Mouse (Mus musculus) forebrain, embryonic 12.5 days (tissue): ENCODE results near the gene Ptpn6. TPM values are rescaled to one million over a fixed set of nuclear protein-coding genes. Genes with fewer than 3 reads are reported as not detected.

ENCODE experiments used
- ATAC-seq: fragments of 200-750 bp; cut with Nextera tagmentation; 2 replicates; pipeline ENCODE4 v1.8.0; 2017; ENCODE audit warnings: moderate TSS enrichment; ENCODE audit not compliant: low FRiP score
- H3K27ac ChIP-seq: fragments of 300-500 bp; sonication (generic); 2 replicates; pipeline ENCODE4 v1.5.1; 2016; ENCODE audit warnings: mild to moderate bottlenecking
- H3K27me3 ChIP-seq: fragments of 300-500 bp; sonication (generic); 2 replicates; pipeline ENCODE4 v1.6.1; 2016; ENCODE audit warnings: mild to moderate bottlenecking
- H3K36me3 ChIP-seq: fragments of 300-500 bp; sonication (generic); replicated peaks from 2 replicates; pipeline ENCODE4 v1.6.1; 2016; ENCODE audit warnings: mild to moderate bottlenecking
- H3K4me1 ChIP-seq: fragments of 300-500 bp; sonication (generic); 2 replicates; pipeline ENCODE4 v1.6.1; 2016
- H3K4me2 ChIP-seq: fragments of 300-500 bp; sonication (generic); 2 replicates; pipeline ENCODE4 v1.6.1; 2016; ENCODE audit warnings: mild to moderate bottlenecking, moderate library complexity
- H3K4me3 ChIP-seq: fragments of 300-500 bp; sonication (generic); replicated peaks from 2 replicates; pipeline ENCODE4 v1.5.1; 2016; ENCODE audit warnings: mild to moderate bottlenecking
- H3K9ac ChIP-seq: fragments of 300-500 bp; sonication (generic); 2 replicates; pipeline ENCODE4 v1.6.1; 2016; ENCODE audit warnings: mild to moderate bottlenecking
- H3K9me3 ChIP-seq: fragments of 300-500 bp; sonication (generic); 2 replicates; pipeline ENCODE4 v1.6.1; 2016
- WGBS: fragments of 180-500 bp; shearing (Covaris S2); methylation state at CpG from one replicate; pipeline ENCODE4 v1.1.7; 2016; 5-methylcytosine and 5-hydroxymethylcytosine counted together
- polyA plus RNA-seq: library from polyadenylated mRNA; unstranded; fragments of >200 nt; fragmentation: Nextera tagmentation; extraction: Ambion mirVana; gene quantifications from 2 replicates; pipeline ENCODE4 v1.2.1, GENCODE M21; 2016

Gene Ptpn6
- polyA plus RNA-seq: 5.4 and 6.1 TPM in 2 replicates

- Histone ChIP-seq H3K9me3 (no peaks in the 10 kb centered on the region), H3K4me3 (peak within 1 kb of the TSS; percentile 64; the same call in 1 of the 2 replicates), H3K36me3 (peaks cover 20% of the 10 kb centered on the region), H3K9ac (peak within 1 kb of the TSS; percentile 38; the same call in 1 of the 2 replicates), H3K27me3 (no peaks in the 10 kb centered on the region), H3K4me2 (peak within 1 kb of the TSS; percentile 75), H3K4me1 (peaks cover 30% of the 10 kb centered on the region), H3K27ac (peak within 1 kb of the TSS; percentile 100; the same call in 1 of the 2 replicates)
- no peak for ATAC-seq
- 30% methylated on average over 15 of the region's 15 CpGs for WGBS
These were observed at the start of gene Ptpn6 for GRCm38 (mm10) chr6:124738511-124739023. Gene Ptpn6 (minus strand): TSS chr6:124738714.

GRCm38 (mm10) chr6:124787722-124788121, 49.2 kb upstream of the Ptpn6 start:
- no peak for ATAC-seq
- peaks cover under 1% of the 10 kb centered on the region; the same call in 1 of the 2 replicates for H3K4me1 ChIP-seq
- no peaks in the 10 kb centered on the region for H3K9me3 ChIP-seq
- no peak overlapping the region for H3K9ac ChIP-seq
- H3K36me3 ChIP-seq: no peaks in the 10 kb centered on the region
- H3K27me3 ChIP-seq: no peaks in the 10 kb centered on the region
- no peak overlapping the region for H3K4me3 ChIP-seq
- no peak overlapping the region for H3K27ac ChIP-seq
- H3K4me2 ChIP-seq: no peak overlapping the region
- WGBS: 83% methylated on average over 10 of the region's 10 CpGs

- WGBS: 57% methylated on average over 8 of the region's 8 CpGs
These were observed 48.4 kb upstream of the Ptpn6 start for GRCm38 (mm10) chr6:124786756-124787420.

GRCm38 (mm10) chr6:124782436-124782835, 43.9 kb upstream of the Ptpn6 start:
- Histone ChIP-seq H3K36me3 (no peaks in the 10 kb centered on the region), H3K9ac (no peak overlapping the region), H3K27me3 (peaks cover 11% of the 10 kb centered on the region), H3K27ac (no peak overlapping the region), H3K4me2 (0 out of 2 replicates have a peak overlapping the region, but pooled peaks have one; percentile 27), H3K4me3 (no peak overlapping the region), H3K9me3 (no peaks in the 10 kb centered on the region), H3K4me1 (peaks cover 20% of the 10 kb centered on the region)
- ATAC-seq: no peak
- WGBS: 26% methylated on average over 6 of the region's 6 CpGs

More at GRCm38 (mm10) chr6:124786756-124787420, 48.4 kb upstream of the Ptpn6 start:
- H3K27me3 ChIP-seq: no peaks in the 10 kb centered on the region
- no peaks in the 10 kb centered on the region for H3K36me3 ChIP-seq
- H3K9ac ChIP-seq: no peak overlapping the region
- peaks cover 5% of the 10 kb centered on the region; the same call in 1 of the 2 replicates for H3K4me1 ChIP-seq
- no peak overlapping the region for H3K4me3 ChIP-seq
- ATAC-seq: no peak
- H3K9me3 ChIP-seq: no peaks in the 10 kb centered on the region
- H3K27ac ChIP-seq: no peak overlapping the region
- H3K4me2 ChIP-seq: no peak overlapping the region

- Histone ChIP-seq H3K4me3 (no peak overlapping the region), H3K27ac (no peak overlapping the region), H3K27me3 (peaks cover 11% of the 10 kb centered on the region), H3K9me3 (no peaks in the 10 kb centered on the region), H3K9ac (no peak overlapping the region), H3K4me1 (peaks cover 20% of the 10 kb centered on the region), H3K36me3 (no peaks in the 10 kb centered on the region), H3K4me2 (no peak overlapping the region)
- WGBS: 88% methylated on average over 7 of the region's 7 CpGs
- no peak for ATAC-seq
These were observed 42.4 kb upstream of the Ptpn6 start for GRCm38 (mm10) chr6:124780917-124781316.

GRCm38 (mm10) chr6:124779984-124780416, 41.5 kb upstream of the Ptpn6 start:
- peak overlapping the region; percentile 39 for H3K4me3 ChIP-seq
- peak overlapping the region; percentile 44 for H3K9ac ChIP-seq
- H3K4me1 ChIP-seq: peaks cover 20% of the 10 kb centered on the region
- H3K36me3 ChIP-seq: no peaks in the 10 kb centered on the region
- peaks cover 11% of the 10 kb centered on the region for H3K27me3 ChIP-seq
- H3K9me3 ChIP-seq: no peaks in the 10 kb centered on the region
- peak overlapping the region; percentile 67 for H3K4me2 ChIP-seq
- WGBS: 4% methylated on average over 10 of the region's 10 CpGs
- H3K27ac ChIP-seq: no peak overlapping the region
- ATAC-seq: peak; percentile 16; the same call in 1 of the 2 replicates

GRCm38 (mm10) chr6:124779222-124779983, 40.9 kb upstream of the Ptpn6 start, which contains the start of gene Lrrc23:
Gene Lrrc23 (minus strand): TSS chr6:124779727.
- Histone ChIP-seq H3K36me3 (no peaks in the 10 kb centered on the region), H3K27me3 (peaks cover 11% of the 10 kb centered on the region), H3K4me3 (peak within 1 kb of the TSS; percentile 39), H3K4me1 (peaks cover 20% of the 10 kb centered on the region), H3K9ac (peak within 1 kb of the TSS; percentile 44), H3K9me3 (no peaks in the 10 kb centered on the region), H3K4me2 (peak within 1 kb of the TSS; percentile 67), H3K27ac (0 out of 2 replicates have a peak within 1 kb of the TSS, but pooled peaks have one; percentile 53)
- peak; percentile 64 for ATAC-seq
- WGBS: 1% methylated on average over 23 of the region's 23 CpGs

GRCm38 (mm10) chr6:124770511-124770910, 32.0 kb upstream of the Ptpn6 start:
- 84% methylated on average over 15 of the region's 15 CpGs for WGBS
- H3K27me3 ChIP-seq: peaks cover 38% of the 10 kb centered on the region

GRCm38 (mm10) chr6:124770013-124770412, 31.5 kb upstream of the Ptpn6 start:
- Histone ChIP-seq H3K4me1 (peaks cover 24% of the 10 kb centered on the region), H3K27me3 (peaks cover 38% of the 10 kb centered on the region), H3K9me3 (no peaks in the 10 kb centered on the region), H3K4me3 (peak overlapping the region; percentile 40), H3K36me3 (no peaks in the 10 kb centered on the region), H3K9ac (peak overlapping the region; percentile 62), H3K4me2 (peak overlapping the region; percentile 65), H3K27ac (no peak overlapping the region)
- ATAC-seq: no peak
- WGBS: 71% methylated on average over 7 of the region's 7 CpGs

More at GRCm38 (mm10) chr6:124770511-124770910, 32.0 kb upstream of the Ptpn6 start:
- no peak overlapping the region for H3K9ac ChIP-seq
- H3K27ac ChIP-seq: no peak overlapping the region
- no peaks in the 10 kb centered on the region for H3K9me3 ChIP-seq
- H3K4me3 ChIP-seq: no peak overlapping the region
- ATAC-seq: no peak
- H3K36me3 ChIP-seq: no peaks in the 10 kb centered on the region
- no peak overlapping the region for H3K4me2 ChIP-seq
- H3K4me1 ChIP-seq: peaks cover 24% of the 10 kb centered on the region

- Histone ChIP-seq H3K9me3 (no peaks in the 10 kb centered on the region), H3K4me1 (peaks cover 24% of the 10 kb centered on the region), H3K36me3 (no peaks in the 10 kb centered on the region), H3K27ac (no peak within 1 kb of the TSS), H3K27me3 (peaks cover 38% of the 10 kb centered on the region), H3K9ac (peak within 1 kb of the TSS; percentile 62), H3K4me3 (peak within 1 kb of the TSS; percentile 40), H3K4me2 (peak within 1 kb of the TSS; percentile 65)
- ATAC-seq: peak; percentile 85
- WGBS: under 1% methylated on average over 49 of the region's 54 CpGs
These were observed 30.7 kb upstream of the Ptpn6 start, which contains the start of gene Eno2 for GRCm38 (mm10) chr6:124769101-124769765. Gene Eno2 (minus strand): TSS chr6:124769673.

- 3% methylated on average over 9 of the region's 9 CpGs for WGBS
- Histone ChIP-seq H3K27me3 (peaks cover 38% of the 10 kb centered on the region), H3K27ac (no peak overlapping the region)
These were observed 30.2 kb upstream of the Ptpn6 start for GRCm38 (mm10) chr6:124768704-124769044.

More at GRCm38 (mm10) chr6:124768704-124769044, 30.2 kb upstream of the Ptpn6 start:
- peak; percentile 24; the same call in 1 of the 2 replicates for ATAC-seq
- Histone ChIP-seq H3K9ac (no peak overlapping the region), H3K9me3 (no peaks in the 10 kb centered on the region), H3K4me1 (peaks cover 24% of the 10 kb centered on the region), H3K4me3 (peak overlapping the region; percentile 40), H3K4me2 (peak overlapping the region; percentile 65), H3K36me3 (no peaks in the 10 kb centered on the region)
